Mouse (Mus musculus): ENCODE data around the gene Ctr9.

The Ctr9 gene

DNA sequence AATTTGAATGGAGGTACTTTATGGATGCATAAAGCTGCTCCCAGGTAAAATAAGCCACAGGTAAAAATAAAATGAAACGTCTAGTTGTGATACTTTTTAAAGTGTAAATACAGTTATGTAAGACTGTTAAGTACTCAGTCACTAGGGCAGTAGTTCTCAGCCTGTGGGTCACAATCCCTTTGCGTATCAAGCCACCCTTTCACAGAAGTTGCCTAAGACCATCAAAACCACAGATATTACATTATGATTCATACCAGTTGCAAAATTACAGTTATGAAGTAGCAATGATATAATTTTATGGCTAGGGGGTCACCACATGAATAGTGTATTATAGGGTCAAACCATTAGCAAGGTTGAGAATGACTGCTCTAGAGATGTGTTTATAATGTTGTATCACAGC, 66.4 kb downstream of the Ctr9 start:
- in situ Hi-C loops (cut with MseI, MboI): no loop called here

DNA sequence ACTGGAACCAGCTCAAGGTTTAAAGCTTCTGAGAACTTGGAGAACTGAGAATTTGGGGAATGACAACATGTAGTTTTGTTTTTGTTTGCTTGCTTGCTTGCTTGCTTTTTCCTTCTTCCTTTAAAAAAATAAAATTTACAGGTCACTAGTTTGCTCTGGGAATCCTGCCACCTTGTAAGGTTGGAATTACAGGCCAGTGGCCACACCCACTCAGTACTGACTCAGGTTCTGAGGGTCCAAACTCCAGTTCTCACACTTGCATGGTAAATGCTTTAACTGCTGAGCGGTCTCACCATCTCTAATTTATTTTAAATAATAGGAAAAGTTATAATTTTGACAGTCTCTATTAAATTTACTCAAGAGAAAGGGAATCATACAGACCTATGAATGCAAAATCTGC, 69.4 kb downstream of the Ctr9 start:
- in situ Hi-C loops (cut with MseI, MboI): no loop called here
